Mouse (Mus musculus): ENCODE measurements around the gene Glmn.

GRCm38 (mm10) chr5:107545927-107546326 is 51.8 kb downstream of the Glmn start:
- TF ChIP-seq POLR2A (IDR thresholded peaks at IDR 0.05; ENCODE audit: low read depth, low read length): no peak
- no peak for TF ChIP-seq CTCF (IDR thresholded peaks at IDR 0.05; ENCODE audit: extremely low read depth, insufficient read length, insufficient replicate concordance, low read depth, low read length)
